Mouse (Mus musculus) cerebellum, postnatal 25 days (tissue): ENCODE measurements around the gene Gtdc1.

Experiments used
- DNase-seq, 2 experiments: peaks; one replicate each; pipeline ENCODE4 v3.0.0; 2021; ENCODE audit warnings: mixed read lengths in 2 of 2

Gene Gtdc1

GRCm38 (mm10) chr2:44923056-44923883, 4.2 kb downstream of the Gtdc1 start:
- no peak for DNase-seq

- DNase-seq = no peak
Observed at GRCm38 (mm10) chr2:44922500-44922899, 5.0 kb downstream of the Gtdc1 start.

- no peak for DNase-seq
Observed at GRCm38 (mm10) chr2:44920471-44920870, 7.0 kb downstream of the Gtdc1 start.

- DNase-seq = no peak
Observed at GRCm38 (mm10) chr2:44919326-44919725, 8.1 kb downstream of the Gtdc1 start.

- DNase-seq = no peak
Observed at GRCm38 (mm10) chr2:44918737-44919136, 8.7 kb downstream of the Gtdc1 start.

- DNase-seq = no peak
Observed at GRCm38 (mm10) chr2:44916286-44916685, 11.2 kb downstream of the Gtdc1 start.

- DNase-seq = no peak
Observed at GRCm38 (mm10) chr2:44897801-44898200, 29.7 kb downstream of the Gtdc1 start.

GRCm38 (mm10) chr2:44873718-44874117, 53.7 kb downstream of the Gtdc1 start:
- no peak for DNase-seq

GRCm38 (mm10) chr2:44864726-44865125, 62.7 kb downstream of the Gtdc1 start:
- DNase-seq = no peak

GRCm38 (mm10) chr2:44854475-44854874, 73.0 kb downstream of the Gtdc1 start:
- no peak for DNase-seq

GRCm38 (mm10) chr2:44849666-44850065, 77.8 kb downstream of the Gtdc1 start:
- DNase-seq = no peak

GRCm38 (mm10) chr2:44848156-44848555, 79.3 kb downstream of the Gtdc1 start:
- no peak for DNase-seq

GRCm38 (mm10) chr2:44845424-44845823, 82.0 kb downstream of the Gtdc1 start:
- no peak for DNase-seq

GRCm38 (mm10) chr2:44829753-44830152, 97.7 kb downstream of the Gtdc1 start:
- DNase-seq = no peak

GRCm38 (mm10) chr2:44829346-44829745, 98.1 kb downstream of the Gtdc1 start:
- no peak for DNase-seq

GRCm38 (mm10) chr2:44826609-44827008, 100.8 kb downstream of the Gtdc1 start:
- no peak for DNase-seq

GRCm38 (mm10) chr2:44817787-44818186, 109.7 kb downstream of the Gtdc1 start:
- DNase-seq = no peak

GRCm38 (mm10) chr2:44813729-44814128, 113.7 kb downstream of the Gtdc1 start:
- no peak for DNase-seq

GRCm38 (mm10) chr2:44804497-44804896, 123.0 kb downstream of the Gtdc1 start:
- DNase-seq = no peak

- no peak for DNase-seq
Observed at GRCm38 (mm10) chr2:44801361-44801760, 126.1 kb downstream of the Gtdc1 start.

- no peak for DNase-seq
Observed at GRCm38 (mm10) chr2:44791840-44792239, 135.6 kb downstream of the Gtdc1 start.

GRCm38 (mm10) chr2:44791134-44791533, 136.3 kb downstream of the Gtdc1 start:
- DNase-seq = no peak

GRCm38 (mm10) chr2:44782746-44783145, 144.7 kb downstream of the Gtdc1 start:
- DNase-seq = no peak

GRCm38 (mm10) chr2:44780961-44781360, 146.5 kb downstream of the Gtdc1 start:
- DNase-seq = no peak

- DNase-seq = no peak
Observed at GRCm38 (mm10) chr2:44763898-44764297, 163.6 kb downstream of the Gtdc1 start.
